Comparison of ENCODE assay signal across 9 mouse cellular contexts in the genomic region with DNA sequence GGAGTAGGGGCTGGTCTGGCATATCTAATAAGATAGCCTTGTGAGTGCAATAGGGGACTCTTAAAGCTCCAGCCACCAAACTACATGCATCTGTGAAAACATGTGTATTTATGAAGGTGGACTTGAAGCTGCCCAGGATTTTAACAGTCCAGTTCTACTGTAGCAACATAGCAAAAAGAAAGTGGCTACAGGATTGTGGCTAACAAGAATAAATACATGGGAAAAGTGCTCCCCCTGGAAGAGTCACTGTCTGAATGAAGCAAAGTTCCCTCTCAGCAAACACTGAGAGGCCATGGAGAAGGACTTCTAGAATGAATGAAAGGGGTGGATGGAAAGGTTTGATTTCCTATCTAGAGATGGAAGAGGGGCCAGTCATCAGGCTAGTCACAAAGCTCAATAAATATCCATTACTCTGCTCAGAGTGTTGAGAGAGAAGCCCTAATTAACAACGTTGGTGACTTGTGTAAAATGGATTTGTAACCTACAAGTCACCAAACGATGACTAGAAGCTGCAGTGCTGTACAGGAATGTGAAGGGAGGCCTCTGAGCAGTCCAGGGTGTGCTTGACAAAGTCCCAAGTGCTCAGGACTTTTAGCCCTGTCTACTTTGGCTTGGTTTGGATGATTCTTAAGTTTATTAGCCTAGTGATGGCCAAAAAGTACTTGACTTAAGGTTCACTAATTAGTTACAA. TPM values are rescaled to one million over a fixed set of nuclear protein-coding genes. Genes with fewer than 3 reads are reported as not detected.
A peak's percentile ranks its signal among the peaks of the same experiment; 100 is the strongest.
DNase-seq lines count a peak whose midpoint lies in the region; TF ChIP-seq lines count a peak whose summit lies in the region.
"Had no signal": no experiment of that assay in that cellular context is flagged by ENCODE, and none has a peak within 500 bp of the region (broad histone marks: within the 10 kb centered on the region; RNA-seq: fewer than 3 reads in every experiment).

No protein-coding gene starts in this region.

- H3K36me3 ChIP-seq in MEL (ENCODE audit: control insufficient read depth in 1 of 2, insufficient read depth in 2 of 2, low read length in 2 of 2) (peaks cover 44 to 65% of the 10 kb centered on the region in 2 experiments), macrophage (ENCODE audit: inconsistent target) (no peaks in the 10 kb centered on the region)
- peaks cover 58% of the 10 kb centered on the region for H3K36me3 ChIP-seq in hindbrain, embryonic 10.5 days

- H3K27me3 ChIP-seq in MEL (ENCODE audit: control insufficient read depth in 1 of 2, insufficient read depth in 2 of 2, low read length in 2 of 2), result no peaks in the 10 kb centered on the region
- no peaks in the 10 kb centered on the region for H3K27me3 ChIP-seq in hindbrain, embryonic 10.5 days (ENCODE audit: insufficient read depth, poor library complexity, severe bottlenecking)

- peak overlapping the region; percentile 100 for H3K27ac ChIP-seq in gastrocnemius, adult 2 months
- peak overlapping the region; percentile 83 for H3K27ac ChIP-seq in MEL (ENCODE audit: control insufficient read depth, low read depth, low read length)
- H3K27ac ChIP-seq in hindbrain, embryonic 10.5 days, result peak overlapping the region; percentile 99
- H3K27ac ChIP-seq in macrophage, result peak overlapping the region; percentile 94

- peaks cover 44 to 53% of the 10 kb centered on the region in 2 experiments for H3K4me1 ChIP-seq in MEL (ENCODE audit: control insufficient read depth in 1 of 2, insufficient read depth in 2 of 2, low read length in 2 of 2)
- peaks cover 53% of the 10 kb centered on the region for H3K4me1 ChIP-seq in hindbrain, embryonic 10.5 days (replicated peaks)

- no peak for TF ChIP-seq POLR2A in MEL (IDR thresholded peaks at IDR 0.05; ENCODE audit: control insufficient read depth in 1 of 2, insufficient read depth in 1 of 2, low read depth in 1 of 2, low read length in 2 of 2, poor library complexity in 1 of 2)

- peaks cover 68% of the 10 kb centered on the region for H3K79me2 ChIP-seq in MEL (ENCODE audit: control insufficient read depth, insufficient read depth, low read length, poor library complexity)
- H3K79me2 ChIP-seq in macrophage (ENCODE audit: inconsistent target), result peaks cover 89% of the 10 kb centered on the region

- H3K4me3 ChIP-seq in gastrocnemius, adult 2 months, result peak overlapping the region; percentile 97
- H3K4me3 ChIP-seq in MEL (ENCODE audit: control insufficient read depth in 1 of 2, insufficient read depth in 1 of 2, low read depth in 2 of 2, low read length in 2 of 2), result peak overlapping the region; percentile 64 to 90
- peak overlapping the region; percentile 99 for H3K4me3 ChIP-seq in hindbrain, embryonic 10.5 days
- peak overlapping the region; percentile 90 for H3K4me3 ChIP-seq in macrophage (ENCODE audit: inconsistent target)

- no peak for TF ChIP-seq CTCF in gastrocnemius, adult 2 months (IDR thresholded peaks at IDR 0.05)
- no peak for TF ChIP-seq CTCF in MEL (IDR thresholded peaks at IDR 0.05 in 2 of 3, conservative IDR thresholded peaks at IDR 0.05 in 1 of 3; ENCODE audit: control insufficient read depth in 1 of 3, insufficient read depth in 1 of 3, low read depth in 2 of 3, low read length in 3 of 3, poor library complexity in 1 of 3, severe bottlenecking in 1 of 3)

- H3K9ac ChIP-seq in MEL (ENCODE audit: control insufficient read depth, low read depth, low read length, poor library complexity, severe bottlenecking), result peak overlapping the region; percentile 92

- intact Hi-C loops in gastrocnemius, adult 2 months (cut with DNase I), result no loop called here

- 73% methylated on average over 2 of the region's 2 CpGs for WGBS in hindbrain, embryonic 10.5 days
- WGBS in macrophage (ENCODE audit: missing documents), result 0% methylated on average over 2 of the region's 2 CpGs

- TF ChIP-seq EP300 in MEL (IDR thresholded peaks at IDR 0.05; ENCODE audit: low read depth in 1 of 2, low read length in 2 of 2), result no peak

- H3K9me3 ChIP-seq in MEL (replicated peaks; ENCODE audit: insufficient read depth, low read length), result no peaks in the 10 kb centered on the region
- no peaks in the 10 kb centered on the region for H3K9me3 ChIP-seq in hindbrain, embryonic 10.5 days

- no peak for TF ChIP-seq RAD21 in MEL (IDR thresholded peaks at IDR 0.05; ENCODE audit: low read depth, low read length)

- no peak for DNase-seq in gastrocnemius, adult 2 months
- DNase-seq in gastrocnemius, postnatal 25 days, result no peak
- peak; percentile 68 for DNase-seq in MEL (ENCODE audit: low read depth, low spot score)
- DNase-seq in hindbrain, embryonic 10.5 days (ENCODE audit: low spot score), result no peak
- DNase-seq in cerebellum, adult 11 months, result no peak
- DNase-seq in layer of hippocampus, postnatal 10 days (ENCODE audit: low spot score in 2 of 2), result no peak
- DNase-seq in kidney, adult 9 months, result no peak
- DNase-seq: gastrocnemius, postnatal 14 days had no signal

TF ChIP-seq in MEL, 35 proteins besides CTCF, POLR2A, EP300 and RAD21:
- TF ChIP-seq BHLHE40 (IDR thresholded peaks at IDR 0.05; ENCODE audit: borderline replicate concordance, low read depth, low read length), result no peak
- no peak for TF ChIP-seq TBP (IDR thresholded peaks at IDR 0.05; ENCODE audit: low read depth, low read length)
- TF ChIP-seq KAT2A (conservative IDR thresholded peaks at IDR 0.05; ENCODE audit: low read depth, low read length), result no peak
- TF ChIP-seq TAL1 (IDR thresholded peaks at IDR 0.05; ENCODE audit: low read length), result no peak
- no peak for TF ChIP-seq MAFK (IDR thresholded peaks at IDR 0.05; ENCODE audit: borderline replicate concordance, low read depth, low read length)
- no peak for TF ChIP-seq MYC (IDR thresholded peaks at IDR 0.05; ENCODE audit: low read depth, low read length)
- no peak for TF ChIP-seq POLR2AphosphoS5 (IDR thresholded peaks at IDR 0.05; ENCODE audit: borderline replicate concordance, low read depth, low read length)
- no peak for TF ChIP-seq USF1 (IDR thresholded peaks at IDR 0.05; ENCODE audit: low read depth, low read length)
- TF ChIP-seq MYB (IDR thresholded peaks at IDR 0.05; ENCODE audit: low read depth, low read length), result no peak
- TF ChIP-seq POLR2AphosphoS2 (IDR thresholded peaks at IDR 0.05; ENCODE audit: low read length), result no peak
- TF ChIP-seq NRF1 (IDR thresholded peaks at IDR 0.05; ENCODE audit: insufficient read depth, low read depth, low read length, poor library complexity, severe bottlenecking), result no peak
- no peak for TF ChIP-seq ZMIZ1 (IDR thresholded peaks at IDR 0.05; ENCODE audit: low read depth, low read length)
- no peak for TF ChIP-seq HCFC1 (IDR thresholded peaks at IDR 0.05; ENCODE audit: low read depth, low read length)
- TF ChIP-seq USF2 (IDR thresholded peaks at IDR 0.05; ENCODE audit: borderline replicate concordance in 1 of 2, insufficient read depth in 1 of 2, low read depth in 1 of 2, low read length in 2 of 2), result no peak
- no peak for TF ChIP-seq GATA1 (IDR thresholded peaks at IDR 0.05; ENCODE audit: low read depth, low read length)
- no peak for TF ChIP-seq ETS1 (IDR thresholded peaks at IDR 0.05; ENCODE audit: low read depth, low read length)
- TF ChIP-seq ZNF384 (IDR thresholded peaks at IDR 0.05; ENCODE audit: low read depth, low read length), result no peak
- TF ChIP-seq ZC3H11A (IDR thresholded peaks at IDR 0.05; ENCODE audit: low read depth, low read length), result no peak
TF ChIP-seq in MEL: peak in this region for 0.

RNA-seq across cellular contexts. Expression of a gene that starts 2.3 kb away (rescaled TPM):
- total RNA-seq in gastrocnemius, adult 2 months (2021), result 100 to 1,000 TPM; 110 to 123 TPM
- total RNA-seq in gastrocnemius, postnatal 25 days (2021), result 100 to 1,000 TPM; 111 to 133 TPM
- total RNA-seq in MEL (2012; rRNA removed), result 140 and 142 TPM in 2 replicates
- polyA plus RNA-seq in MEL (2012; ENCODE audit: insufficient read depth in 1 of 2, insufficient read length in 2 of 2, low read depth in 1 of 2, low replicate concordance in 2 of 2, missing spikeins in 1 of 2), result 100 to 1,000 TPM; 156 to 211 TPM
- 47.2 and 53.4 TPM in 2 replicates for polyA plus RNA-seq in hindbrain, embryonic 10.5 days (2016; fragmentation: Nextera tagmentation; extraction: Ambion mirVana)
- total RNA-seq in macrophage (2018; cell fraction: chromatin; rRNA removed), result 1,000 to 10,000 TPM in 10 of 26 experiments, 100 to 1,000 TPM in 16; 471 to 2,042 (median 842) TPM
- total RNA-seq in macrophage (2018; cell fraction: cytosol; rRNA removed), result 1,000 to 10,000 TPM in 4 of 26 experiments, 100 to 1,000 TPM in 22; 492 to 1,133 (median 611) TPM
- total RNA-seq in macrophage (2018; cell fraction: nucleus; rRNA removed), result 1,000 to 10,000 TPM in 21 of 26 experiments, 100 to 1,000 TPM in 5; 701 to 2,394 (median 1,238) TPM
- polyA plus RNA-seq in macrophage (2018), result 251 to 507 TPM (median 488 TPM) in 3 replicates
- total RNA-seq in layer of hippocampus, postnatal 10 days (2021), result 10 to 100 TPM; 68.0 TPM

RNA-seq across cellular contexts. Expression of a gene that starts 26.8 kb away (rescaled TPM):
- 10 to 100 TPM; 17.2 to 32.0 TPM for total RNA-seq in gastrocnemius, adult 2 months (2021)
- total RNA-seq in gastrocnemius, postnatal 25 days (2021), result 10 to 100 TPM; 21.3 to 37.2 TPM
- 0.03 and 0.27 TPM in 2 replicates for total RNA-seq in MEL (2012; rRNA removed)
- polyA plus RNA-seq in MEL (2012; ENCODE audit: insufficient read depth in 1 of 2, insufficient read length in 2 of 2, low read depth in 1 of 2, low replicate concordance in 2 of 2, missing spikeins in 1 of 2) (under 1 TPM in 1 of 2 experiments, not detected in 1; 0.88 TPM), macrophage (2018) (0.38 to 3.1 TPM (median 1.9 TPM) in 3 replicates)
- polyA plus RNA-seq in hindbrain, embryonic 10.5 days (2016; fragmentation: Nextera tagmentation; extraction: Ambion mirVana), result 0.73 and 0.86 TPM in 2 replicates
- 1 to 10 TPM in 21 of 26 experiments, under 1 TPM in 5; 0.40 to 8.2 (median 3.2) TPM for total RNA-seq in macrophage (2018; cell fraction: chromatin; rRNA removed)
- 1 to 10 TPM in 13 of 26 experiments, under 1 TPM in 13; 0.22 to 4.1 (median 1.2) TPM for total RNA-seq in macrophage (2018; cell fraction: cytosol; rRNA removed)
- total RNA-seq in macrophage (2018; cell fraction: nucleus; rRNA removed), result 1 to 10 TPM in 21 of 26 experiments, under 1 TPM in 5; 0.21 to 9.6 (median 2.3) TPM
- under 1 TPM; 0.69 to 0.94 TPM for total RNA-seq in layer of hippocampus, postnatal 10 days (2021)

RNA-seq across cellular contexts. Expression of a gene that starts 36.1 kb away (rescaled TPM):
- 100 to 1,000 TPM in 1 of 2 experiments, 10 to 100 TPM in 1; 97.2 to 102 TPM for total RNA-seq in gastrocnemius, adult 2 months (2021)
- total RNA-seq in gastrocnemius, postnatal 25 days (2021), result 10 to 100 TPM; 92.1 to 93.9 TPM
- 68.5 and 85.2 TPM in 2 replicates for total RNA-seq in MEL (2012; rRNA removed)
- polyA plus RNA-seq in MEL (2012; ENCODE audit: insufficient read depth in 1 of 2, insufficient read length in 2 of 2, low read depth in 1 of 2, low replicate concordance in 2 of 2, missing spikeins in 1 of 2) (10 to 100 TPM in 1 of 2 experiments, not detected in 1; 90.5 TPM), macrophage (2018) (79.1 to 122 TPM (median 121 TPM) in 3 replicates)
- polyA plus RNA-seq in hindbrain, embryonic 10.5 days (2016; fragmentation: Nextera tagmentation; extraction: Ambion mirVana), result 84.8 and 89.9 TPM in 2 replicates
- 100 to 1,000 TPM; 114 to 467 (median 312) TPM for total RNA-seq in macrophage (2018; cell fraction: chromatin; rRNA removed)
- 100 to 1,000 TPM in 22 of 26 experiments, 10 to 100 TPM in 4; 85.2 to 121 (median 110) TPM for total RNA-seq in macrophage (2018; cell fraction: cytosol; rRNA removed)
- total RNA-seq in macrophage (2018; cell fraction: nucleus; rRNA removed), result 100 to 1,000 TPM; 134 to 367 (median 267) TPM
- 100 to 1,000 TPM; 220 to 228 TPM for total RNA-seq in layer of hippocampus, postnatal 10 days (2021)

Comparison
In these comparisons a context has a peak if more than half of its experiments do, and no peak if none do; other contexts are left out.
1. RNA of a gene that starts 26.8 kb away (total RNA-seq): 21.3 to 37.2 TPM in gastrocnemius, postnatal 25 days and 17.2 to 32.0 TPM in gastrocnemius, adult 2 months; 0.69 to 0.94 TPM in layer of hippocampus, postnatal 10 days and 0.03 to 0.27 TPM in MEL; every median in the first group is over 4 times any median in the second.
2. Peak in every context shown above with its lines, with median percentiles within 50 percentile points of each other: H3K27ac ChIP-seq and H3K4me3 ChIP-seq.